Mouse (Mus musculus) left cerebral cortex, adult 18-20 months (tissue): Measurements from ENCODE around the gene Icos. TPM values are rescaled to one million over a fixed set of nuclear protein-coding genes. Genes with fewer than 3 reads are reported as not detected.

Source experiments
- DNase-seq, 2 experiments: peaks; one replicate each; pipeline ENCODE4 v3.0.0; 2021 to 2022; ENCODE audit warnings: low spot score in 2 of 2, mixed read lengths in 1 of 2
- long read RNA-seq, 2 experiments: library from polyadenylated mRNA; stranded (forward); transcript quantifications; one replicate each; pipeline ENCODE4 v2.0.0; 2021
- total RNA-seq, 2 experiments: library from RNA; stranded (reverse); gene quantifications; 2 replicates each; pipeline ENCODE4 v1.2.3; 2021

The Icos gene
- not detected for total RNA-seq
- long read RNA-seq, experiment 1, result 0 reads
- long read RNA-seq, experiment 2, result 0 reads

DNA sequence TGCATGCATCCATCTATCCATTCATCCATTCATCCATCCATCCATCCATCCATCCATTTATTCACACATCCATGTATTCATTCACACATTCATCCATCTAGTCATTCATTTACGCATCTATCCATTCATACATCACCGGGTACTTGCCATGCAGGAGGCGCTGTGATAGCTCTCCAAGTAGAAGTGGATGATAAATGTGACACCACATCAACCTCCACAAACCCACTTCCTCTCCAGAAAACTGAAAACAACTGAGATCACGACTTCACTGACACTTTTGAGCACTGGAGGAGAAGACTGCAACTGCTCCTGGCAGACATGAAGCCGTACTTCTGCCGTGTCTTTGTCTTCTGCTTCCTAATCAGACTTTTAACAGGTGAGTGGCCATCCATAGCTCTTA lies at the start of gene Icos:
Gene Icos, plus strand, starts transcription at position 287 of the 400 bp plus-strand sequence.
- DNase-seq, result no peak

DNA sequence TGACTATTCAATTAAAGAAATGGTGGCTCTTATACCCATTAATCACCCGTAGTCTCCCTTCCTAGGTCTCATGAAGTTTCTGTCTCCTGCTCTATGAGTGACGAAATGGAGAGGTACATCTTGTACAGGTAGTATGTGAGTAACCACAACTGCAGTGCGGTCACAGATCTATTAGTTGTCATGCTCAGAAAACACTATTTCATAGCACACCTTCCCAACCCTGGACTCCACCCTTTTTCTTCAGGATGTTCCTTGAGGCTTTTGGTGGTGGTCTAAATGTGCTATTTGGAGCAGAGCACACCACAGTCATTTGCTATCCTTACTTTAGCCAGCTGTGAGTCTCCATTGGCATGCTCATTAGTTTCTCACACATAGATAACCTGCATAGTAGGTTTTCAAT lies 48.7 kb upstream of the Icos start:
- no peak for DNase-seq

DNA sequence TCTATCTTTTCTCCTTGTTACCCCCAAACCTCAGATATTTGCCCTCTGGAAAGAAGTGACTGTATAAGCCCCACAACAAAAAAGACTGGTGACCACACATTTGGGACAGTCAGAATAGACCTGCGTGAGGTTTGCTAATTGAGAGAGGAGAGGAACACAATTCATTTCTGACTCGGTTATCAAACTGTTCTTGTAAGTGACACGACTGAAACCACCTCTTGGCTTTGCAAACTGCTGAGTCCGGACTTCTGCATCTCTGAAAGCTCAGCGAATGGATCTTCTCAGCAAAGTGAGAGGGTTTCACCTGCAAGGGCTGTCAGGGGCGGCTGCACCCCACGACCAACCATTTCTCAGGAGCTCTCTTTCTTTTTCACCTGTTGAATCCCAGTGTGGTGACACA lies 47.3 kb upstream of the Icos start:
- DNase-seq, result no peak

DNA sequence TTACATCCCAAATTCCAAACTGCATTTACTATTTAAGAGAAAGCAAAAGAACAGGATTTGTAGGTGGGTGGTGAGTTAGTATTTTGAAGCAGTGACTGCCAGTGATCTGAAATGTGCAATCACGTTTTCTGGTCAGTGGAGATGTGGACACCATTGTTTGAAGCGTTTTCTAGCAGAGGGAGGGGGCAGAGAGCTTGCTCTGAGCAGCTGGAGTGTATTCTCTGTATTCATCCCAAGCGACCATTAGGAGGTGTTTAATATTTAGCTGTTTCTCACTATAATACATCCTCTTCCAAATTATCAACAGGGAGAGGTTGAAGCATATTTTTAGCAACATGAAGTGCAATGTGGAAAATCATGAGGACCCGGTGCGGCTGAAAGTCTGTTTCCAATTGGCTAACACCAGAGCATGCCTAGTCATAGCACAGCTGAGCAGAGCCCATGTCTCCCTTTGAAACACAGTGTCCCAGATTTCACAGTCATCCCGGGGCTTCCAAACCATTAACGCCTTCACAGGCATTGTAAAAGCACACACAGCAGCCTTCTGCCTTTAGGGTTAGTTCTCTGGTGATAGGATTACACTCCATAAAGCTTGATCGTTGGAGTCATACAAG lies 41.7 kb upstream of the Icos start:
- DNase-seq, result peak in 1 of 2 experiments; percentile 8

DNA sequence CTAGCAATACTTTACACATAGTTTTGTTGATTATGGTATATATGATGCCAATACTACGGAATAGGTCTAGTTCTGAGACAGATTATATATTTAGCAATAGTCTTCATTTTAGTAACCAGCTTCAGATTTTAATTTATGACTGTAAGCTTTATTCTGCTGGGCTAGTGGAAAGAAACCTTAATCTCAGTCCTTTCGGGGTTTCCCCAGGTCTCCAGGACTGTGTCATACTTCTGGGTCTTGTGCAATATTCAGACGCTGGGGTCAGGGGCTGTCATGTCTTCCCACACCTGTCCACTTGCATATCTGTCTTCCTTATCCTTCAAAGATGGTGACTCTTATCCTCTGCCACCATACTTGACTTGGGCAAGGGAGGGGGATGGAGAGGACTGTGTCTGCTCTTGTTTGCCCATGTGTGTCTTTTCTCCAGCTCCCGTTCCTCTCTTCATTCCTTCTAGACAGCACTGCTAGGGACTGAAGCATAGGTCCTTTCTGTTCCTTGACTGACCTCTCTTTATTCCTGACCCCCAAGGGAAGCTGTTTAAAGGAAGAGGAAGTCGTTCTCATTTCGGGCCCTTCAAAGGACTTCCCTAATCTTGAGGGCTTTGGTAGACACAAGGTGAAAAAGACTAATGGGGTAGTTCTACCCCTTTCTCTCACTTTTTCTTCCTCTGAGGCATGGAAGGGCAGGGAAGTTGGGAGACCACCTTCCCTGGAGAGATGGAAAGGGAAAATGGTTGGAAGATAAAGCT lies 40.6 kb upstream of the Icos start:
- no peak for DNase-seq

DNA sequence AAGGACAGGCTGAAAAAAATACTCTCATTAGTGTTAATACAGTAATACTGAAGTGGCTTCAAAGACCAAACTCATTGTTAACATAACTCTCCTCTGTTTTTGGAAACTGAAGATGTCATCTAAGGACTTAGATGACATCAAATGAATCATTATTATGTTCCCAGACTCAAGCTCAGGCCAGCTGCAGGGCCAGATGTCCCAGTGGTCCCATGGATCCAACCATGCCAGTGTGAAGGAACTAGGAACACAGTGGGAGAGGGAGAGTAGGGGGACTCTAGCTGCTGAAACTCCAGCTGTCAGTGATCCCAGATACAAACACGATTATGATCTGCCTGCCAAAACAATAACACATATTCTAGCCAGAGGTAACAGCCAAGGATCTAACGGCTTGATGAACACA lies 39.5 kb upstream of the Icos start:
- no peak for DNase-seq

DNA sequence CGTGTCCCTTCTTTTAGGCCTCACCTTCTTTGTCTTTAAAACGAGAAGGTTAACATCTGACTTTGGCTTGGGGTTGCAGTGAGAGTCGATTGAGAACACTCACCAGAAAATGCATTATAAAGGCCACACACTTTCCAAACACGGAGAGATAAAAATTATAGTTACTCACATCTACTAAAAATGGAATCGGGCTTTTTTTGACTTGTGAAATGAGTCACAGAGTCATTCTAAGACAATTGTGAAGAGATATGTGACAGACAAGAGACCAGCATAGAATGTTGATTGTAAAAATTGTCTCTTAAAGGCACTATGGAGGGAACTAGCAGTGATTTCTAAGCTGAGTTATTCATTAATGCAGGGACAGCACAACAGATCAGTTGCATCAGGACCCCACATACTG lies 38.8 kb upstream of the Icos start:
- no peak for DNase-seq

DNA sequence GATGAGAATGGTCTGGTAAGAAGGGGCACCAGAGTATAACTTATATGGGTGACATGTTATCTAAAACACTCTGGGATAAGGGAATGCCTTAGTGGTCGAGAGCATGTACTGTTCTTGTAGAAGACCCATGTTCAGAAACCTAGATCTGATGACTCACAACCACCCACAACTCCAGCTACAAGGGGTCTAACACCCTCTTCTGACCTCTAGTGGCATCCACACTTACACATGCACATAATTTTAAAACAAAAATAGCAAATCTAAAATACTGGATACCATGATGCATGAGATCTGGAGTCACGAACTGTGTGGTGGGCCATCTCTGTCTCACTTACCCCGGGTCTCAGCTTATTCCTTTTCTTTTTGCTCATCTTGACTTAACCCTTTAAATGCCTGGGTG lies 37.7 kb upstream of the Icos start:
- DNase-seq, result no peak

DNA sequence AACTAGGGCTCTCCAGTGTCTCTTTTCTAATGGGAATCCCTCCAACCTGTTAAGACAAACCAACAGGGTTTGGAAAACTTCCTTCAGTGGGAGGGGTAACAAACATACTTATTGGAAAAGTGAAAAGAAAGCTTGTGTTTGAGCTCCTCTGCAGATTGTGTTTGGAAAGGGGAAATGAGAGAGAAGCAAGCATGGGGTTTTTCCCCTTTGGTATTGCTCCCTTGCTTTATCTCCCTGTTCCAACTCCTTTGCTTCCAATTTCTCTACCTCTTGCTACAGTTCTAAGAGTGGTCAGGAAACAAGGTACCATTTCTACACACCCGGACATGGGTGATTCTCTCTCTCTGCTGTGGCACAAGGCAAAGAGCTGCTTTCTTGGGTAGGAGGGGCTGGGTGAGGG lies 37.1 kb upstream of the Icos start:
- DNase-seq, result no peak

DNA sequence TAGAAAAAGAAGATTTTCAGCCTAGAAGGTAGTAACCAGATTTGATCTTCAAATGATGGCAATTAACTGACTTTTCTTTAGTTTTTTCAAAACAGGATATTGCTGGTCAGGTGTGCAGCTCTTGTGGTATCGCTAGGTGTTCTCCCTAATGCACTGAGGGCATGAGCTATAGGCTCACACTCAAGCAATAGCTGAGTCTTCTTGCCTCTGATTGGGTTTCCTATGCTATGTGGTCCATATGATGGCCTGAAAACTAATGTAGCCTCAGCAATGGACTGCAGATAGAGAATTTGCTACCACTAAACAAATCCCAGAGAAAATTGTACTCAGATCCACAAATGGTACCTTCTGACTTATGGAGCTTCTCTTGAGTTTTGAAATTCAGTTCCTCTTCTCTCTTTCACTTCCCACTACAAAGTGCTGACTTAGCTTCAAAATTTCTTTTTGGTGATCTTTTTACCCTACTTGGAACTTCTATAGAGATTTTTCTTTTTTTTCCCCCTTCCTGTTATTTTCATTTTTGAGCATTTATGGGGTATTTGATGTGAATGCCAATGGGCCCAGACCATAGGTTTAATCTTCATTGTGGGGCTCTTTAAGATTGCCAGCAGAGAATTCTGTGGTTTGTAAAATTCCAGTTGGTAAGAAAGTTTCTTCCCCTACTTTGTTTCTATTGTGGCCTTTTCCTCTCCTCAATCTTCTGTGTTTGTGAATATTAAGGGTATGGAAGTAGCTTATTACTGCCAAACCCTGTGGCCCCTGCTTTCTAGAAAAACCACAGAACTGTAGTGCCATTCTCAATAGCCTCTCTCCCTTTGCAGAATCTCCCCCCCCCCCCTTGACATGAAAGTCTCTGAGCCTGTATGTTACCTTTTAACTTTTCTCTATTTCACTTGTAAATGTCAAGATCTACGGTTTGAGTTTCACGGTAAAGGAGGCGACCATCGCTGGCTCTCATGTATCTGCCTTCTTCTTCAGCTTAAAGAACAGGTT lies 36.4 kb upstream of the Icos start:
- no peak for DNase-seq

DNA sequence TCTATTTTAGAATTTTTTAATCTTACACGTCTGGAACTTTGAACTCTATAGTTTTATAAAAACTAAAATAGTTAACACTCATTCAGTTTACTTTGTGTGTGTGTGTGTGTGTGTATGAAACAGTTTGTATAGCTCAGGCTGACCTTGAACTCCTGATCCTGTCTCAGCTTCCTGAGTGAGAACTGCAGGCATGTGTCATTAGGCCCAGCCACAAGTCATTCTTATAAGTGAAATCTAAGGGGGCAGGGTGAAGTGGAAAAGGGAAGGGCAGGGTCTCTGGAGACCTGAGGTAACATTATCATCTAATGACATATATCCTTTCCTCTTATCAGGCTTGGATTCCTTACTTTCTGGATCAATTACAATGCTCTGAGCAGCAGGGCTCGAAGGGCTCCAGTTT lies 34.8 kb upstream of the Icos start:
- DNase-seq, result no peak

DNA sequence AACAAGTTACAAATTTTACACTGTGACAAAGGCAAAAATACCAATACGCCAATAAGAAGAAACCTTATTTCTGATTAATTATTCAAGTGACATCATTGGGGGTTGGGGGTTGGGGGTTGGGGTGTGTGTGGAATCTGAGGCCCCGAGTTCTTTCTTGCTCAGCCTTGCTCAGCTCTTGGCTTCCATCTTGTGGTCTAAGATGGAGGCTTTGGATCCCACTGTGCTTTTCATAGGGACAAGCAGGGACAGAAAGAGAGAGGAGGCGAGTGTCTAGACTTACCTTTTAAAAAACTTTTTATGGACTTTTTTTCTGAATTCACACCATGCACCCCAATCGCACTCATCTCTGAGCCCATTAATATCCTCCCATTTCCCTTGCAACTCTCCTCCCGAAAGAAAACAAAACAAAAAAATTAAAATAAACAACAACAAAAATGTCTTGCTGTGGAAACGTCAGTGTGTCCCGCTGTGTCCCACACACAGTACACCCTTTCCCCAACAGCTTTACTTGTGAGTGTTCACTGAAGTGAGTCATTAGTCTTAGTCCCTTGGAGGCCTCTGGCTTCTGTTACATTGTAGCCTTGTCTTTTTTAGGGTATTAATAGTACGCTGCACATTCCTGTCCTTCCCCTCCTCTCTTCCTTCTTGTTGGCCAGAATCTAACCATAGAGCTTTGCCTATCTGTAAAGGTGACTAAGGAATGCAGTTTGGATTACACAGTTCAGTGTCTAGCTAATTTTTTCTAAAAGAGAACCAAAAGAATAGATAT lies 31.9 kb upstream of the Icos start:
- no peak for DNase-seq

DNA sequence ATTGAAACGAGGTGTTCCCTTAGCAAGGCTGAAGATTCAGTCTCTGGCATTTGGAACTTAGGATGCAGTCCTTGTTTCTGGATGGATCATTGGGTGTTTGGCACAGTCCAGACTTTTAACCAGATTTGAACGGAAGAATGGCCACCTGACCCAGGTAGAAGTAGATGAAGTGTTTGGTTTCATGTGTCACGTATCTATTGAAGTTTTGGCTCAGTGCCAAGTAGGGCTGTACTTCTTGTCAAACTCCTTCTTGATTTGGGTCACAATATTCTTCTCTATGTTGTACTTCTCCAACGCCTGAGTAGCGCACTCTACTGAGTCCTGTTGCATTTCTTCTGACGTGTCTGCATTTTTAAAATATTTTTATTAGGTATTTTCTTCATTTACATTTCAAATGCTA lies 29.6 kb upstream of the Icos start:
- no peak for DNase-seq

DNA sequence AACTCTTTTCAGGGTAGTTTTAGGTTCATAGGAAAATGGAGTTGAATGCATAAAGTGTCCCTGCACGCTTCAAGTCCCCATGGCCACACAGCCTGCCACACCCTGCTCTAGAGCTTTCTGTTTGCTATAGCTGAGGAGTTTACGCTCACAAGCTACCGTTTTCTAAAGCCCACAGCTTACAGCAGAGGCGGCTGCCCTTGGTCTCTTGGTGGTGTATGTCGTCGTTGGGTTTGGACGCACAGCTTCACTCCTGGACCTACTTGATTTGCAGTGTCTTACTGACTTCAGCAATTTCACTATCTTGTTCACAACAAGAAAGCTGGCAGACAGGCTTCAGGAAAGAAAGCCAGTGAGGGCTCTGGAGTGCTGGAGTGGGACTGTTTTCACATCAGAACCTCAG lies 24.8 kb upstream of the Icos start:
- no peak for DNase-seq

DNA sequence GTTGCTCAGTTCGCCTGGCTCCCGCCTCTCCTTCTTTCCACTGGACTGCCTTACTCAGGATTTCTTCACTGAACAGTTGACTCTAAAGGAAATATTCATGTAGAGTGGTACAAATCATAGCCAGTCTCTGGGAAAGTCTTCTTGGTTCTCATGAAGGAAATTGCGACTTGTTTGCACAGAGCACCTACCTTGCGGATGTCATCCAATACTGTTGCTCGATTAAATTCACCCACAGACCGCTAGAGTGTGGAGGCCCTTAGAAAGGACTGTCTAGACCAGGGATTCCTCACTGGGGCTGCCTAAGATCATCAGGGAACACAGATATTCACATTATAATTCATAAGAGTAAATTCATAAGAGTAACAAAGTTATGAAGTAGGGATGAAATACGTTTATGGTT lies 24.0 kb upstream of the Icos start:
- no peak for DNase-seq

DNA sequence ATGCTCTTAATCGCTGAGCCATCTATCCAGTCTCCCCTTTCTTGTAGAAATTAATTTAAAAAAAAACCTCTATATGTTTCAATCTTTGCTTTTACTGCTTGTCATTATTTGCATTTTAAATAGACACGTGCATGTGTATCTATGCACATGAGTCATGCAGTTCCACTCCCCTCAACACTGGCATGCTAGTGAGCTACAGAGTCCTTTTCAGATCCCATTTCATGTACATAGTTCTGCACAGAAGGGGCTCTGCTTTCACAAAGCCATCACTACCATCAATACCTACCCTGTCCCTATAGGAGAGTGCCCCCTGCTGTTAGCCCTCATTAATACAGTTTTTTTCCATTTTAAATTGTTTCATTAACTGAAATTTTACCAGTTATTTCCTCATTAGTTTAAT lies 23.0 kb upstream of the Icos start:
- DNase-seq, result peak in 1 of 2 experiments; percentile 15

DNA sequence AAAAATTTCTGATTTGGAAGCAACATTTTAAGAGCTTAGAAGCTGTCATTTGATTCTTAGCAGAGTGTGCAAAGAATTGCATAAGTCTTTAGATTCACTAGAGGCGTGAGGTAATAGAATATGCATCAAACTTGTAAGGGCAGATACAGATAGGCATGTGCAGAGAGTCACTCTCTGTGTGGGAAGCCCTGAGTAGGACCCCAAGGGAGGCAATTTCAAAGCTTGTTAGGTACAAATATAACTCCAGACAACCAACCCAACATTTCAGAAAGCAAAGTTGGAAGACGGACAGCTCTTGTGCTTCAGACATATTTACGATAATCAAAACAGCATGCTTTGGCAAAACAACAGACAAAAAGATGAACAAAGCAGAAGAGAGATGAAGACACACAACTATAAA lies 22.5 kb upstream of the Icos start:
- DNase-seq, result no peak

DNA sequence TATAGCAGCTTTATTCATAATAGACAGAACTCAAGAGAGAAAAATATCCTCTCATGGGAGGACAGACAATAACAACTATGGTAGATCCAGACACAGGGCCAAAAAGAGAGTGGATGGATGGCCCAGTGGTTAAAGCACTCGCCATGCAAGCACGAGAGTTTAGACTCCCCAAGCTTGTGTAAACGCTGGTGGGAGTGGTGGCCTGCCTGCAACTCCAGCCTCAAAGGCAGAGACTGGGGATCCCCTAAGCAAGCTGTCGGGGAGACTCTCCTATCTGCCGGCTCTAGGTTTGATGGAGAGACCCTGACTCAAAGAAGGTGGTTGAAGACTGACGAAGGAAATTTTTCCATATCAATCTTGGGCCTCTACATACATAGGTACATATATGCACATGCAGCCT lies 21.5 kb upstream of the Icos start:
- DNase-seq, result no peak

DNA sequence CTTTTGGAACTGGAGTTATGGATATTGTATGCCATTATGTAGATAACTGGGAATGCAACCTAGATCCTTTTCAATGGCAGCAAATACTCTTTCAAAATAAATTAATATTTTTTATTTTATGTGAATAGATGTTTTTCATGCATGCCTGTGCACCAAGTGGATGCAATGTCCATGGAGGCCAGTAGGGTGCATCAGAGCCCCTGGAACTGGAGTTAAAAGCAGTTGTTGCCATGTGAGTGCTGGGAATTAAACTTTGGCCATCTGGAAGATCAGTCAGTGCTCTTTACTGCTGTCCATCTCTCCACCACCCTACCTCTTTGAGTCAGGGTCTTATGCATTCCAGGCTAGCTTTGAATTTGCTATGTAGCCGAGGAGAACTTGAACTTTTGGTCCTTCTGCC lies 19.4 kb upstream of the Icos start:
- no peak for DNase-seq

DNA sequence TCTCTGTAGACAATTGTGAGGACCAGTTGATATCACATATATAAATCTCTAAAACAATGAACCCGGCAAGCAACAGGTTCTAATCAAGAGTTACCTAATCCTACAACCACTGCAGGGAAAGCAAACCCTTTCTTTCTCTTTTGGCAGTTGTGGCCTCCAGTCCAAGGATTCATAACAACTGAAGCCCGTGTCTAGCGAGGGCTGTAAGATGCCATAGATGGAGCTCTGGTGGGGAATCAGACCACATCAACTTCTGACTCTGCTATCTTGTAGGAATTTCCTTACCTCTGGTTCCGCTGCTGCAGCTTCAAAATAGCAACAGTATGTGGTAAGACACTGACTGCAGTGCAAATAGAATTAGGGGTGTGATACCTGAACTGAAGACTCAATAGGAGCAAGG lies 18.5 kb upstream of the Icos start:
- no peak for DNase-seq

DNA sequence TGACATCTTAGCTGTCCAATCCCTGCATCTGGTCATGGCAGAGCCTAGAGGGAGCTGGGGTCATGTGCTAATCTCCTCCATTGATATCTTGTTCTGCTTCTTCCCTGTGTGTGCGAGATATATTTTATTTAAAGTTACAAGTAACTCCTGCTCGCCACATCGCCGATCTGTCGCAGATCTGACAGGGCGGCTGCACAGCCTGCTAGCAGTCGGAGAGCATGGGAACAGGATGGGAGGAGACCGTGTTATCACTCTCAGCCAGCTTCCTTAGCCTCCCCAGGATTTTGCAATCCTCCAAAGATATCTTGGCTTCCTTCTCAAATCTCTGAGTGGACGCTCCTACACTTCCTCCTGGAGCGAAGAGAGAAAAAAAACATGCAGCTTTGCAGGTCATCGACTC lies 17.3 kb upstream of the Icos start:
- DNase-seq, result no peak
